Mouse (Mus musculus) cortical plate, adult 2 months (tissue): ENCODE measurements around the gene Map1lc3b. TPM values are rescaled to one million over a fixed set of nuclear protein-coding genes. Genes with fewer than 3 reads are reported as not detected.
A peak's percentile ranks its signal among the peaks of the same experiment; 100 is the strongest.

ENCODE experiments used
- H3K27ac ChIP-seq: fragments of 200-500 bp; 2 replicates; pipeline ENCODE4 v1.5.1; 2012; ENCODE audit warnings: low read length, control low read depth, inconsistent platforms; ENCODE audit not compliant: insufficient read depth
- H3K4me1 ChIP-seq: fragments of 200-500 bp; 2 replicates; pipeline ENCODE4 v1.6.1; 2011; ENCODE audit warnings: low read length; ENCODE audit not compliant: control insufficient read depth, insufficient read depth
- H3K4me3 ChIP-seq: fragments of 200-500 bp; 2 replicates; pipeline ENCODE4 v1.5.1; 2011; ENCODE audit warnings: mild to moderate bottlenecking, low read length, control low read depth; ENCODE audit not compliant: insufficient read depth
- CTCF ChIP-seq: fragments of 200-500 bp; IDR thresholded peaks from 2 replicates; pipeline ENCODE4 v1.5.1; 2011; ENCODE audit warnings: mild to moderate bottlenecking, control low read depth, low read length; ENCODE audit not compliant: insufficient read depth; ENCODE audit errors: extremely low read depth
- POLR2A ChIP-seq: fragments of 200-500 bp; IDR thresholded peaks from 2 replicates; pipeline ENCODE4 v1.6.1; 2011; ENCODE audit warnings: mild to moderate bottlenecking, low read length, control low read depth; ENCODE audit not compliant: insufficient read depth; ENCODE audit errors: extremely low read depth
- polyA plus RNA-seq: library from polyadenylated mRNA; depleted of rRNA; stranded (reverse); fragments of >200 nt; gene quantifications from 2 replicates; pipeline ENCODE4 v1.2.3, GENCODE M21; 2012

The Map1lc3b gene
- polyA plus RNA-seq, 1 experiment, result 130 TPM

GRCm38 (mm10) chr8:121570801-121571200 lies 19.4 kb upstream of the Map1lc3b start:
- Histone ChIP-seq H3K4me3 (peak overlapping the region; percentile 6; the same call in 1 of the 2 replicates), H3K27ac (0 out of 2 replicates have a peak overlapping the region, but pooled peaks have one; percentile 8)

DNA sequence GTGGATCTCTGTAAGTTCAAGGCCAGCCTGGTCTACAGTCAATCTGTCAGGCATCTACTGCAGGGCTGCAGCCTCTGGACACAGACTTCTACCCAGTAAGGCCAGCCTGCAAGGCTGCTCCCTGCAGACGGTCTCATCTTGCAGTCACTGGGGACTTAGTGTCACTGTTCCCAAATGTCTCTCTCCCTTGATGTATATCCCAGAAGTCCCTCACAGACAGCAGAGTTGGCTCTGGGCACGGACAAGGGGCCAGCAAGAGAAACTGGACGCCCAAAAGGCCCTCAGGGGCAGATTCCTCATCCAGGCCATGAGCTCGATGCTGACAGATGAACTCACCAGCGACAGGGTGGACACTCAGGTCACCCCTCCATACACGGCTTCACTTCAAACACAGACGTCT lies 18.0 kb upstream of the Map1lc3b start:
- TF ChIP-seq CTCF (no peak), POLR2A (no peak)

More at GRCm38 (mm10) chr8:121570801-121571200, 19.4 kb upstream of the Map1lc3b start:
- TF ChIP-seq CTCF, result no peak
- TF ChIP-seq POLR2A, result no peak
- H3K4me1 ChIP-seq, result peaks cover 3% of the 10 kb centered on the region

GRCm38 (mm10) chr8:121573275-121573674 lies 16.9 kb upstream of the Map1lc3b start:
- TF ChIP-seq POLR2A (no peak), CTCF (no peak)
- Histone ChIP-seq H3K4me3 (no peak overlapping the region), H3K27ac (no peak overlapping the region), H3K4me1 (peaks cover 3% of the 10 kb centered on the region)

More for the DNA sequence above, 18.0 kb upstream of the Map1lc3b start:
- H3K4me1 ChIP-seq, result peaks cover 3% of the 10 kb centered on the region
- H3K4me3 ChIP-seq, result no peak overlapping the region
- H3K27ac ChIP-seq, result no peak overlapping the region

GRCm38 (mm10) chr8:121575661-121576060 lies 14.5 kb upstream of the Map1lc3b start:
- Histone ChIP-seq H3K4me3 (no peak overlapping the region), H3K27ac (no peak overlapping the region), H3K4me1 (peaks cover 3% of the 10 kb centered on the region)
- TF ChIP-seq POLR2A (no peak), CTCF (no peak)

DNA sequence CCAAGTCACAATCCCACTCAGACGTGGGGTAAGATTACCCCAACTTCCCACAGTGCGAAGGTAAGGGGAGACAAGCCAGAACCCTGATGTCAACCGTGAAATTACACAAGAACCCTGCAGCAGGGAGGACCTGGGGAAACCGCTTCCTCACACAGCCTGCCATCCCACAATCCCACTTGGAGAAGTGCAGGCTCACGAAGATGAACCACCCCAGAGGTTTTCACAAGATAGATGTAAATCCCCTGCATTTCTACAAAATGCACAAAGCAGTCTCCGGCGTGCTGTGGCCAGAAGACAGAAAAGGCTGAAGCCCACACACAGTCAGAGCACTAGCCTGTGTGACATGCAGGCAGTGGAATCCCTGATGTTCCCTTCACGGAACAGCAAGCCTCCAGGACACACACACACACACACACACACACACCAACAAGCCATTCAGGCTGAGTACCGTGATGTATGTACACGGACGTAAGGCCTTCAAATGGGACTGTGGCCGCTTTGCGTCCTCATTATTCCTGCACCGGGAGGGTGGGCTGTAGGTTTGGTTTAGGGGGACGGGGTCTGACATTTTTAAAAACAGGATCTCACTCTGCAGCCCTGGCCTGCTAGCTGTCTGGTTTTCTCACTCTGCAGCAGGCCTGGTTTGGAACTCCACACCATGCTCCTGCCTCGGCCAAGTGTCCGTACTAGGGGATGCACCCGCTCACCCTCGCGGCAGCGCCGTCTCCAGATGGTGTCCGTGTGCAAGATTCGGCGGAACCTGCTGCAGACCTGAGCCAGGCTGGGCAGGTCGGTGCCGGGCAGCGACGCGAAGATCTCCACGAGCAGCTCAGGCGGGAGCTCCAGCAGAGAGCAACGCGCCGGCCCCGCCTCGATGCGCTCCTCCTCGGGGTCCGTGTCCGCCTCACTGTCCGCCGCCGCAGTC lies 12.1 kb upstream of the Map1lc3b start:
- peak overlapping the region; percentile 69 for H3K4me3 ChIP-seq
- TF ChIP-seq CTCF, result no peak
- 0 out of 2 replicates have a peak, but pooled peaks have one; percentile 3 for TF ChIP-seq POLR2A
- peaks cover 2% of the 10 kb centered on the region for H3K4me1 ChIP-seq
- peak overlapping the region; percentile 58 for H3K27ac ChIP-seq

GRCm38 (mm10) chr8:121578676-121579451 lies 11.3 kb upstream of the Map1lc3b start, which contains the start of gene Fbxo31:
Gene Fbxo31, minus strand, starts transcription at chr8:121578806.
- peak within 1 kb of the TSS; percentile 69 for H3K4me3 ChIP-seq
- no peaks in the 10 kb centered on the region for H3K4me1 ChIP-seq
- peak within 1 kb of the TSS; percentile 58 for H3K27ac ChIP-seq
- TF ChIP-seq POLR2A, result peak; percentile 75; the same call in 1 of the 2 replicates
- TF ChIP-seq CTCF, result no peak

DNA sequence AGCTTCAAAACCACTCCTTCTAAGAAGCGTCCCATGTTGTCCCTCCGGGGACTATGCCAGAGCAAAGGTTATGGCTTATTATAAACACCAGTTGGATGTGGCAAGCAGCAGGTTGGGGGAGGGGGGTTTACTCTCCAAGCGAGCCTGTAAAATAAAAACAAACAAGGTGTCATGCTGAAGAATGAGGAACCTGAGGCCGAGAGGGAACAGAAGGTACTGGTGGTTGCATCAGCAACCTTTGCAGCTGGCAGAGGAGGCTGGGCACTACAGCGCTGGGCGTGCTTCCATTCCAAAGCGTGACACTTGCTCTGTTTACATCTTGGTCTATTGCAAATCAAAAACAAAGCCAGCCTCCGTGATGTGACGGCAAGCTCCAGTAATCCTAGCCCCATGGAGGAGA lies 9.7 kb upstream of the Map1lc3b start:
- H3K27ac ChIP-seq, result no peak overlapping the region
- TF ChIP-seq POLR2A, result no peak
- TF ChIP-seq CTCF, result no peak
- no peak overlapping the region for H3K4me3 ChIP-seq
- no peaks in the 10 kb centered on the region for H3K4me1 ChIP-seq

GRCm38 (mm10) chr8:121583653-121584052 lies 6.5 kb upstream of the Map1lc3b start:
- H3K27ac ChIP-seq, result no peak overlapping the region
- H3K4me1 ChIP-seq, result no peaks in the 10 kb centered on the region
- TF ChIP-seq POLR2A (no peak), CTCF (no peak)
- no peak overlapping the region for H3K4me3 ChIP-seq

DNA sequence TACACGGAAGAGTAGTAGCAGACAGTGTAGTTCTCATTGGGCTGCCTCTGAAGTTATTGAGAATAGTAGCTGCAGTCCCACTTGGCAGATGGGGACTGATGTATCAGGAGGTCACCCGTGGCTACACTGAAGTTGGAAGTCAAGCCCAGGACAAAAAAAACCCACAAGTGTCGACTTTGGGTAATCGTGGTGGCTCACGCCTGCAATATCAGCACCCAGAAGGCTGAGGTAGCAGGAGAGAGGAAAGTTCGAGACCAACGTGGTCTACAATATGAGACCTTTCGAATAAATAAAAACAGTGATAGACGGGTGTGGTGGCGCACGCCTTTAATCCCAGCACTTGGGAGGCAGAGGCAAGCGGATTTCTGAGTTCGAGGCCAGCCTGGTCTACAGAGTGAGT lies 5.4 kb upstream of the Map1lc3b start:
- TF ChIP-seq POLR2A (no peak), CTCF (no peak)
- Histone ChIP-seq H3K4me1 (no peaks in the 10 kb centered on the region), H3K4me3 (peak overlapping the region; percentile 47), H3K27ac (no peak overlapping the region)
